Mouse (Mus musculus): ENCODE data around the gene Thap4. TPM values are rescaled to one million over a fixed set of nuclear protein-coding genes. Genes with fewer than 3 reads are reported as not detected.

Thap4 gene
- polyA plus RNA-seq, 1 experiment from 2014 or later: 13.0 TPM

DNA sequence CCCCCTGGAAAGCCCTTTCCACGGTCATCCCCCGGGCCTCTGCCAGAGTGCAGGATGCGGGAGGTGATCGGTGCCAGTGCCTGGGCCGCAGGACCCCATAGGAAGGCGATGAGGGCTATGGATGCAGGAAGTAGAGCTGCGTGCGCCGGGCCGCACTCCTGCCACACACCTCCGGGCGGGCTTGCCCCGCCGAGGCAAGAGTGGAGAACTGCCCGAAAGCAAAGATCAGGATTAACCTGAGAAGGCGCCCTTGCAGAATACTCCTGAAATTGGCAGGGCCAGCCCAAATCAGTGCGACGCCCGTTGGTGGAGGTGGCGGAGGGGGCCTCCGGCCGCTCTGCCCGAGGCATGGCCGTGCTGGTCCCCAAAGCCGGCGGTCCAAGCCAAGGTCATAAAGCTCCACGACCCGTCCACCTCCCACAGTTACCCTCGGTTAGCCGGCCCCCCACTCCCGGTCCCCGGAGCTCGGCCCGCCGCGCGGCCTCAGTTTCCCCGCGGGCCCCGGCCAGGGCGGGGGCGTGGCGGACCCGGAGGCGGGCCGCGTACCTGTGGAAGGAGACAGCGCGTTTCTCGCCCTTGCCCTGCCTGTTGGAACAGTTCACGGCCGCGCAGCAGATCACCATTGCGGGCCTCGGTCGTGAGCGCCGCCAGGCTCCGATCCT lies 622 bp downstream of the Thap4 start:
- H3K9ac ChIP-seq (replicated peaks): peak overlapping the region; percentile 96
- peak overlapping the region; percentile 95 for H3K27ac ChIP-seq (ENCODE audit: low read depth)

DNA sequence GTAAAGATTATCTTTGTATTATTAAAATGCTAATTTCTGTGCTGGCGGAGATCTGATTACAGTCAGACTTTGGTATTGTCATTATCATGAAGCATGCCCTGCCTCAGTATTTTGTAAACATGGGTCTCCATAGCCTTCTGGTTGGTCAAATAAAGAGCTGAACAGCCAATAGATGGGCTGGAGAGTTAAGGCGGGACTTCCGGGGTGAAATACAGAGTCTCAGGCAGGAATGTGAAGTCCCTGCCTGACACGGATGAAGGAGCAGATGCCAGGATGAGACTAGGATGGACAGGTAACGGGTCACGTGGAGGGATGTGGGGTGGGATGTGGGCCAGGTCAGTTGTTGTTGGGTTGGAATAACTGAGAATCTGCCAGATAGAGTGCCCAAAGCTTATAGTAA lies 3.4 kb downstream of the Thap4 start, which contains the start of gene Atg4b:
Gene Atg4b, plus strand, starts transcription at position 211 of the 400 bp plus-strand sequence.
- WGBS (ENCODE audit: insufficient replicate concordance): 86% methylated on average over 6 of the region's 6 CpGs

More for the DNA sequence above, 622 bp downstream of the Thap4 start:
- peaks cover 12% of the 10 kb centered on the region for H3K36me3 ChIP-seq (replicated peaks; ENCODE audit: insufficient read depth, low read length)
- no peaks in the 10 kb centered on the region for H3K9me3 ChIP-seq (ENCODE audit: low read length)
- peak overlapping the region; percentile 98 for H3K4me2 ChIP-seq (ENCODE audit: low read depth, low read length)
- H3K27me3 ChIP-seq (ENCODE audit: insufficient read depth, low read length): no peaks in the 10 kb centered on the region
- TF ChIP-seq CTCF (IDR thresholded peaks at IDR 0.05; ENCODE audit: low read depth) (no peak), EP300 (IDR thresholded peaks at IDR 0.05; ENCODE audit: low read depth) (no peak)
- ATAC-seq (peak; percentile 7), DNase-seq (peak; percentile 55)
- peak overlapping the region; percentile 98 for H3K4me3 ChIP-seq (ENCODE audit: low read depth, low read length)
- 2% methylated on average over 55 of the region's 59 CpGs for WGBS (ENCODE audit: insufficient replicate concordance)
- H3K4me1 ChIP-seq (ENCODE audit: insufficient read depth): peaks cover 28% of the 10 kb centered on the region

DNA sequence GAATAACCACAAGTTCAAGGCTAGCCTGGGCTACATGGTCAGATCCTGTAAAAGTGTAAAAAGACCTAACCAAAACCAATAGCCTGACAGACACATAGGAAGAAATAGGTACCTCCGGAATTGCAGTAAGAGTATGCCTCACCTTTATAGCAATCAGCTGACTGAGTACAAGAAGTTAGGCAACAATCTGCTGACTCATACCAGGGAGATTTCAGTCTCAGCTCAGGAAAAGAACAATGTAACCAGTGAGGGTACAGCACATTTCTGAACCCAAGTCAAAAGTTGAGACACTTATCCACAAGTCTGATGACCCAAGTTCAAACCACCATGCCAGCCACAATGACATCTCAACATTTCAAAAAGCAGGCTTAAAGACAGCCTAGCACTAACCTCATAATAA lies 6.1 kb downstream of the Thap4 start:
- no peak overlapping the region for H3K4me2 ChIP-seq (ENCODE audit: low read depth, low read length)
- peaks cover 12% of the 10 kb centered on the region for H3K36me3 ChIP-seq (replicated peaks; ENCODE audit: insufficient read depth, low read length)
- H3K27ac ChIP-seq (ENCODE audit: low read depth): no peak overlapping the region
- DNase-seq (no peak), ATAC-seq (0 out of 2 replicates have a peak, but pooled peaks have one; percentile 31)
- H3K9me3 ChIP-seq (ENCODE audit: low read length): no peaks in the 10 kb centered on the region
- no peak overlapping the region for H3K9ac ChIP-seq (replicated peaks)
- WGBS (ENCODE audit: insufficient replicate concordance): 85% methylated on average over 1 of the region's 1 CpGs
- TF ChIP-seq EP300 (IDR thresholded peaks at IDR 0.05; ENCODE audit: low read depth) (no peak), CTCF (IDR thresholded peaks at IDR 0.05; ENCODE audit: low read depth) (no peak)
- H3K4me3 ChIP-seq (ENCODE audit: low read depth, low read length): no peak overlapping the region
- no peaks in the 10 kb centered on the region for H3K27me3 ChIP-seq (ENCODE audit: insufficient read depth, low read length)
- H3K4me1 ChIP-seq (ENCODE audit: insufficient read depth): peaks cover 24% of the 10 kb centered on the region

More for the DNA sequence above, 3.4 kb downstream of the Thap4 start, which contains the start of gene Atg4b:
- Histone ChIP-seq H3K4me2 (ENCODE audit: low read depth, low read length) (no peak within 1 kb of the TSS), H3K9ac (replicated peaks) (no peak within 1 kb of the TSS), H3K9me3 (ENCODE audit: low read length) (no peaks in the 10 kb centered on the region), H3K27me3 (ENCODE audit: insufficient read depth, low read length) (no peaks in the 10 kb centered on the region), H3K4me1 (ENCODE audit: insufficient read depth) (peaks cover 21% of the 10 kb centered on the region), H3K36me3 (replicated peaks; ENCODE audit: insufficient read depth, low read length) (peaks cover 12% of the 10 kb centered on the region), H3K27ac (ENCODE audit: low read depth) (no peak within 1 kb of the TSS), H3K4me3 (ENCODE audit: low read depth, low read length) (no peak within 1 kb of the TSS)
- ATAC-seq (no peak), DNase-seq (no peak)
- TF ChIP-seq EP300 (IDR thresholded peaks at IDR 0.05; ENCODE audit: low read depth) (no peak), CTCF (IDR thresholded peaks at IDR 0.05; ENCODE audit: low read depth) (no peak)

DNA sequence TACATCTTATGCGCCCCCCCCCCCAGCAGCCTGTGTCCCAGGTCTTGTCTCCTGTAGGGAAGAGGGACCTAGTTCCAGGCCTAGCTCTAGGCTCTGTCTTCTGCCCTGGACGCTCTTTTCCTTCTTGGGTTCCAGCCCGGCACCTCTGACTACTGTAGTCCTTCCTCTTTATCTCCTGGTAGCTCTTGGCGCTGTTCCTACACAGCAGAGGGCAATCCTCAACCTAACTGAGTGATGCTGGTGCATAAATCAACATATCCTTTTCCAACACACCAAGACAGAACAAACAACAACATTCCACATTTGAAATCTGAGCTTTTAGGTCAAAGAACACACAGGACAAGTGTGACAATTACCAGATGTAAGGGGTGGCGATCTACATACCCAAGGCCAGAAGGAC lies 8.5 kb downstream of the Thap4 start:
- no peaks in the 10 kb centered on the region for H3K9me3 ChIP-seq (ENCODE audit: low read length)
- TF ChIP-seq EP300 (IDR thresholded peaks at IDR 0.05; ENCODE audit: low read depth): no peak
- TF ChIP-seq CTCF (IDR thresholded peaks at IDR 0.05; ENCODE audit: low read depth): no peak
- H3K4me3 ChIP-seq (ENCODE audit: low read depth, low read length): no peak overlapping the region
- peak overlapping the region; percentile 6; the same call in 1 of the 2 replicates for H3K27ac ChIP-seq (ENCODE audit: low read depth)
- ATAC-seq: peak; percentile 50
- peaks cover 20% of the 10 kb centered on the region for H3K4me1 ChIP-seq (ENCODE audit: insufficient read depth)
- no peak overlapping the region for H3K4me2 ChIP-seq (ENCODE audit: low read depth, low read length)
- no peaks in the 10 kb centered on the region for H3K27me3 ChIP-seq (ENCODE audit: insufficient read depth, low read length)
- H3K36me3 ChIP-seq (replicated peaks; ENCODE audit: insufficient read depth, low read length): peaks cover 12% of the 10 kb centered on the region
- no peak for DNase-seq
- no peak overlapping the region for H3K9ac ChIP-seq (replicated peaks)
- 75% methylated on average over 5 of the region's 5 CpGs for WGBS (ENCODE audit: insufficient replicate concordance)

DNA sequence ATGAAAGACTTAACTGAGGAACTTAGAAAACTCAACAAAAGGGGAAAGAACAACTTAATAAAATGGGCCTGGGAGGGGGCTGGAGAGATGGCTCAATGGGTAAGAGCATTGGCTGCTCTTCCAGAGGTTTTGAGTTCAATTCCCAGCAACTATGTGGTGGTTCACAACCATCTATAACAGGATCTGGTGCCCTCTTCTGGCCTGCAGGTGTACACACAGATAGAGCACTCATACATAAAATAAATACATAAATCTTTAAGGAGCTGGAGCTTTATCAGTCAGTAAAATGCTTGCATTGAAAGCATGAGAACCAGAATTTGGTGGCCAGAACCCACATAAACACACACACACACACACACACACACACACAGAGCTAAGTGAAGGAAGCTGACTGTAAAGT lies 11.8 kb downstream of the Thap4 start:
- Histone ChIP-seq H3K4me3 (ENCODE audit: low read depth, low read length) (no peak overlapping the region), H3K4me1 (ENCODE audit: insufficient read depth) (peaks cover 16% of the 10 kb centered on the region), H3K9ac (replicated peaks) (no peak overlapping the region), H3K4me2 (ENCODE audit: low read depth, low read length) (no peak overlapping the region), H3K27ac (ENCODE audit: low read depth) (no peak overlapping the region), H3K36me3 (replicated peaks; ENCODE audit: insufficient read depth, low read length) (no peaks in the 10 kb centered on the region; the same call in 1 of the 2 replicates), H3K9me3 (ENCODE audit: low read length) (no peaks in the 10 kb centered on the region), H3K27me3 (ENCODE audit: insufficient read depth, low read length) (no peaks in the 10 kb centered on the region)
- TF ChIP-seq EP300 (IDR thresholded peaks at IDR 0.05; ENCODE audit: low read depth): no peak
- peak; percentile 57 for TF ChIP-seq CTCF (IDR thresholded peaks at IDR 0.05; ENCODE audit: low read depth)
- no peak for ATAC-seq
- no peak for DNase-seq

DNA sequence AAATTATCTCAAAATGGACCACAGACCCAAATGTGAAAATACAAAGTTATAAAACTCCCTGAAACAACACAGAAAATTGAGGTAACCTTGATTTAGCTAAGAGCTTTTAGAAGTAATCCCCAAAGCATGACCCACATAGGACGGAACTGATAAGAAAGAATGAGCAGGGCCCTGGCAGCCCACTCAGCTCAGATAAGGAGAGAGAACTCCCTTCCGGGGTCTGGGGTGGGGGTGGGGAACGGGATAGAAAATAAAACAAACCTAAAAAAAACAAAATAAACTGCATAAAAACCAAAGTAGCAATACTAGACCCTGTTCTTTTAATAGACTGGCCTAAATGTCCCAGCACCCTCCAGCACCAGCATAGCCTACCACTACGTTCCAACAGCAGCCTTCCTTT lies 12.7 kb downstream of the Thap4 start:
- H3K9me3 ChIP-seq (ENCODE audit: low read length): no peaks in the 10 kb centered on the region
- DNase-seq (no peak), ATAC-seq (no peak)
- no peaks in the 10 kb centered on the region for H3K27me3 ChIP-seq (ENCODE audit: insufficient read depth, low read length)
- H3K4me1 ChIP-seq (ENCODE audit: insufficient read depth): peaks cover 16% of the 10 kb centered on the region
- H3K27ac ChIP-seq (ENCODE audit: low read depth): no peak overlapping the region
- peak overlapping the region; percentile 19; the same call in 1 of the 2 replicates for H3K4me2 ChIP-seq (ENCODE audit: low read depth, low read length)
- no peak overlapping the region for H3K4me3 ChIP-seq (ENCODE audit: low read depth, low read length)
- no peak overlapping the region for H3K9ac ChIP-seq (replicated peaks)
- 0 out of 2 replicates have a peak, but pooled peaks have one; percentile 14 for TF ChIP-seq EP300 (IDR thresholded peaks at IDR 0.05; ENCODE audit: low read depth)
- no peak for TF ChIP-seq CTCF (IDR thresholded peaks at IDR 0.05; ENCODE audit: low read depth)
- H3K36me3 ChIP-seq (replicated peaks; ENCODE audit: insufficient read depth, low read length): no peaks in the 10 kb centered on the region; the same call in 1 of the 2 replicates
- 40% methylated on average over 4 of the region's 4 CpGs for WGBS (ENCODE audit: insufficient replicate concordance)
